Mouse (Mus musculus) stomach, postnatal 0 days (tissue): Measurements from ENCODE around the gene Ltbp1.

Experiments
- CTCF ChIP-seq: IDR thresholded peaks from 2 replicates; pipeline ENCODE4 v1.5.1; 2016; ENCODE audit warnings: antibody characterized with exemption, low read depth, mild to moderate bottlenecking, moderate library complexity
- EP300 ChIP-seq: optimal IDR thresholded peaks from 2 replicates; pipeline ENCODE3; 2016; ENCODE audit warnings: antibody characterized with exemption

DNA sequence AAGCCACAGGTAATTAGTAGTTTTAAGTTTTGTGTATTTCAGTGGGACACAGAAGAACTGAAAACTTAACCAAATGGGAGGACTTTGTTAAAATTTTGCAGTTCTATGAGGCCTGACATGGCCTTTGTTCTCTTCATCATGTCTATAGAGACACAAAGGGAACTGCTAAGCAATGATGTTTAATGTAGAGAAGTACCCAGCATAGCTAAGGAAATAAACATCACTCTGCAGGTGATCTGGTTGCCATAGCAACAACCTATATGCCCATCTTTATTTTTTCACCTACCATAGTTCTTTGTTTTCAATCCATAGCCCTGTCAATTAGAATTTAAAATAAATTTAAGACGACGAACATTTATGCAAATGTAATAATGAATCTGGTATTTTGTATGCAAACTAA lies 233.3 kb downstream of the Ltbp1 start:
- TF ChIP-seq CTCF = no peak
- TF ChIP-seq EP300 = no peak
